Mouse (Mus musculus) midbrain, embryonic 10.5 days (tissue): ENCODE data around the gene Slc43a2. TPM values are rescaled to one million over a fixed set of nuclear protein-coding genes. Genes with fewer than 3 reads are reported as not detected.

ENCODE experiments used
- DNase-seq: peaks from one replicate; pipeline ENCODE4 v3.0.0-alpha.2; 2017; ENCODE audit warnings: low spot score
- H3K27ac ChIP-seq: fragments of 300-500 bp; sonication (generic); replicated peaks from 2 replicates; pipeline ENCODE4 v1.5.1; 2016; ENCODE audit warnings: mild to moderate bottlenecking
- H3K27me3 ChIP-seq: fragments of 300-500 bp; sonication (generic); 2 replicates; pipeline ENCODE4 v1.6.1; 2016; ENCODE audit warnings: low read depth, mild to moderate bottlenecking; ENCODE audit not compliant: poor library complexity, severe bottlenecking
- H3K36me3 ChIP-seq: fragments of 300-500 bp; sonication (generic); 2 replicates; pipeline ENCODE4 v1.6.1; 2016; ENCODE audit warnings: mild to moderate bottlenecking, moderate library complexity
- H3K4me1 ChIP-seq: fragments of 300-500 bp; sonication (generic); 2 replicates; pipeline ENCODE4 v1.6.1; 2016
- H3K4me3 ChIP-seq: fragments of 300-500 bp; sonication (generic); 2 replicates; pipeline ENCODE4 v1.5.1; 2016; ENCODE audit warnings: mild to moderate bottlenecking, moderate library complexity
- H3K9me3 ChIP-seq: fragments of 300-500 bp; sonication (generic); replicated peaks from 2 replicates; pipeline ENCODE4 v1.6.1; 2016; ENCODE audit warnings: mild to moderate bottlenecking
- WGBS: fragments of 180-500 bp; shearing (Covaris S2); methylation state at CpG from one replicate; pipeline ENCODE4 v1.1.7; 2016; 5-methylcytosine and 5-hydroxymethylcytosine counted together
- polyA plus RNA-seq: library from polyadenylated mRNA; unstranded; fragments of >200 nt; fragmentation: Nextera tagmentation; extraction: Ambion mirVana; gene quantifications from 2 replicates; pipeline ENCODE4 v1.2.1, GENCODE M21; 2016

The Slc43a2 gene
- polyA plus RNA-seq, 1 experiment from 2014 or later, result 6.5 TPM

GRCm38 (mm10) chr11:75571126-75571990 is 39.9 kb downstream of the Slc43a2 start:
- Histone ChIP-seq H3K36me3 (peaks cover 13% of the 10 kb centered on the region; the same call in 1 of the 2 replicates), H3K27ac (0 out of 2 replicates have a peak overlapping the region, but pooled peaks have one; percentile 23), H3K27me3 (peaks cover 18% of the 10 kb centered on the region; the same call in 1 of the 2 replicates), H3K9me3 (no peaks in the 10 kb centered on the region), H3K4me1 (peaks cover 24% of the 10 kb centered on the region), H3K4me3 (no peak overlapping the region)
- DNase-seq, result no peak
- 77% methylated on average over 14 of the region's 14 CpGs for whole genome bisulfite sequencing

- peaks cover 8% of the 10 kb centered on the region; the same call in 1 of the 2 replicates for H3K36me3 ChIP-seq
- H3K27me3 ChIP-seq, result peaks cover 18% of the 10 kb centered on the region; the same call in 1 of the 2 replicates
- DNase-seq, result no peak
- H3K9me3 ChIP-seq, result no peaks in the 10 kb centered on the region
- H3K4me3 ChIP-seq, result 0 out of 2 replicates have a peak overlapping the region, but pooled peaks have one; percentile 28
- WGBS, result 15% methylated on average over 10 of the region's 10 CpGs
- H3K4me1 ChIP-seq, result peaks cover 24% of the 10 kb centered on the region
- H3K27ac ChIP-seq, result peak overlapping the region; percentile 83
Observed at GRCm38 (mm10) chr11:75572301-75572791, 40.9 kb downstream of the Slc43a2 start.

DNA sequence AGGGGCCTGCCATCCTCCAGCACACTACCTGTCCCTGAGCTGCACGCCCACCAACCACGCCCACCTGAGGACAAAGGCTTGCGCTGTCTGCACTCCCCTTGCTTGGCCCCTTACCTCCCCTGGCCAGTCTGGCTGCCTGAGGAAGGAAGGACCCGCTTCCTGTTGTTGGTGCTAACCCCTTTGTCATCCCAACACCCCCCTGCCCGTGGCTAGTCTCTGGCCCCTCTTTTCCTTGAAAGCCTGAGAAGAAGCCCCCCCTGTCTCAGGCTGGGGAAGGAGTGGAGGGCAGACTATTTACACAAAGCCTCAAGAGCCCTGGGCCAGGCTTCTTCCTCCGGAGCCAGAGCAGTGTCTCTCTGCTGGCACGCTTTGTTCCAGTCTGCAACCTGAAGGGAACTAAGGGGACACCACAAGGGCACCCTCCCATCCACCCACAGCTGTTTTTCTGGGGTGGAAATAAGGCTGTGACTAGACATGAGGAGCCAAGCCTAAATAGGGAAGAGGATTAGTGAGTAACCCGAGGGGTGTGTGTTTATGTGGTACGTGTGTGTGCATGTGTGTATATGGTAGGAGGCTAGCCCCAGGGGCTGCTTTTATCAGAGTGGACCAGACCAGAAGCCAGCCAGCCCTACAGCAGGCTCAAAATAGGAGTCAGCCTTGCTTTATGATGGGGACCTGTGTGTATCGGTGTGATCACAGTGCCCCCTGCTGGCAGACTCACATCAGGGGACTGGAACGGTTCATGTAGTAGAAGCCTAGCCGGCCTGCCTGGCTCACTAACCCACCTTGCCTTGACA is 41.6 kb downstream of the Slc43a2 start:
- peaks cover 24% of the 10 kb centered on the region for H3K4me1 ChIP-seq
- peaks cover 8% of the 10 kb centered on the region; the same call in 1 of the 2 replicates for H3K36me3 ChIP-seq
- H3K9me3 ChIP-seq, result no peaks in the 10 kb centered on the region
- H3K27ac ChIP-seq, result peak overlapping the region; percentile 83
- 8% methylated on average over 12 of the region's 12 CpGs for WGBS
- DNase-seq, result peak; percentile 92
- H3K4me3 ChIP-seq, result peak overlapping the region; percentile 28
- H3K27me3 ChIP-seq, result peaks cover 18% of the 10 kb centered on the region; the same call in 1 of the 2 replicates

DNA sequence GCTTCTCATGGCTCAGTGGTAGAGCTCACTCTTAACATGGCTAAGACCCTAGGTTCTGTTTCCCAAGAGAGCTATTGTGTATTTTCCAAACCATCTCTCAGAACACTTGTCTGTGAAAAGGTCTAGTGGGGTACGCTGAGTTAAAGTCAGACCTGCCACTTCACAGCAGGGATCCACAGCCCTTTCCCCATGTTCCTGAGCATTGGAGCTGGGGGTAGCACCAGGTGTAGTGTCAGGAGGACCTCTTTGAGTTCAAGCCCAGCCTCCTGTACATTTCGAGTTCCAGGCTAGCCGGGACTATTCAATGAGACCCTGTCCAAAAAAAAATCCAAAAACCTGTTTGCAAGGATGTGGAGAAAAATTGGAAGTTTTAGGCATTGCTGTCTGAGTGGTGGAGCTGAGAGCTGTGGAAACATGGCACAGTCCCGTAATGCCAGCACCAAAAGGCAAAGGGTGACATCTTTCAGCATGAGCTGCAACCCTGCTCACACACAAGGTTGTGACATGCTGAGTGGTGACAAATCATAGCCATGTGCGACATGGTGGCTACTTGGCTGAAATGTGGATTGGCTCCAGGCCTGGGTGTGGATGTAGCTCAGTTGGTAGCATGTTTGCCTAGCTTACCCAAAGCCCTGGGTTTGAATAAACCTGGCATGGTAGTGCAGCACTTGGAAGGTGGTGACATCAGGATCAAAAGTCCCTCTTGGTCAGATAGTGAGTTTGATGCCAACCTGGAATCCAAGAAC is 43.1 kb downstream of the Slc43a2 start:
- 0 out of 2 replicates have a peak, but pooled peaks cover 2% of the 10 kb centered on the region for H3K36me3 ChIP-seq
- peaks cover 18% of the 10 kb centered on the region; the same call in 1 of the 2 replicates for H3K27me3 ChIP-seq
- WGBS, result 91% methylated on average over 5 of the region's 5 CpGs
- H3K4me1 ChIP-seq, result peaks cover 24% of the 10 kb centered on the region
- H3K4me3 ChIP-seq, result no peak overlapping the region
- DNase-seq, result no peak
- no peaks in the 10 kb centered on the region for H3K9me3 ChIP-seq
- no peak overlapping the region for H3K27ac ChIP-seq

GRCm38 (mm10) chr11:75575560-75576123 is 44.1 kb downstream of the Slc43a2 start:
- WGBS, result 81% methylated on average over 9 of the region's 9 CpGs
- Histone ChIP-seq H3K36me3 (no peaks in the 10 kb centered on the region), H3K4me1 (peaks cover 24% of the 10 kb centered on the region), H3K9me3 (no peaks in the 10 kb centered on the region), H3K27ac (no peak overlapping the region), H3K27me3 (peaks cover 18% of the 10 kb centered on the region; the same call in 1 of the 2 replicates), H3K4me3 (no peak overlapping the region)
- DNase-seq, result no peak

- Histone ChIP-seq H3K27me3 (0 out of 2 replicates have a peak, but pooled peaks cover 4% of the 10 kb centered on the region), H3K27ac (no peak overlapping the region), H3K36me3 (no peaks in the 10 kb centered on the region), H3K4me3 (no peak overlapping the region), H3K9me3 (no peaks in the 10 kb centered on the region), H3K4me1 (no peaks in the 10 kb centered on the region)
- WGBS, result 84% methylated on average over 5 of the region's 5 CpGs
- no peak for DNase-seq
Observed at GRCm38 (mm10) chr11:75578609-75579008, 47.1 kb downstream of the Slc43a2 start.

- DNase-seq, result no peak
- no peaks in the 10 kb centered on the region for H3K36me3 ChIP-seq
- H3K27ac ChIP-seq, result no peak overlapping the region
- H3K9me3 ChIP-seq, result no peaks in the 10 kb centered on the region
- no peaks in the 10 kb centered on the region for H3K27me3 ChIP-seq
- no peaks in the 10 kb centered on the region for H3K4me1 ChIP-seq
- no peak overlapping the region for H3K4me3 ChIP-seq
- 93% methylated on average over 7 of the region's 7 CpGs for WGBS
Observed at GRCm38 (mm10) chr11:75581495-75582149, 50.1 kb downstream of the Slc43a2 start.

DNA sequence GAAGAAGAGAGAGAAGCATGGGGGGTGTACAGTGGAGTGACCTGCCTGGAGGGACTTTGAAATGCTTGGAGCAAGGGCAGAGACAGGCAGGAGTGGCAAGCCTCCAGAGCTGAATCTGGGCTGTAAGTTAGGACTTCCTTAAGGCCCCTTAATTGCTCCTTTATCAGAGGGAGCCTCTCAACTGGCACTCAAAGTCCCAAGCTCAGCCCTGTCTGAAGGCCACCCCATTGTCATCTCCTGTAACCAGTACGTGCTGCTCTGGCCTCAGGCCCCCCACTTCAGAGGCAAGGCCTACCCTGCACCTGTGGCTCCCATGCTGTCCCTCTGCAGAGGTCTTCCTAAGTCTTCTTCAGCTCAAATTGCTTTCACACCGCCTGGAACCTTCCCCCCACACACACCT is 52.0 kb downstream of the Slc43a2 start:
- Histone ChIP-seq H3K9me3 (no peaks in the 10 kb centered on the region), H3K36me3 (no peaks in the 10 kb centered on the region), H3K27ac (no peak overlapping the region), H3K4me1 (peaks cover 14% of the 10 kb centered on the region), H3K27me3 (no peaks in the 10 kb centered on the region), H3K4me3 (no peak overlapping the region)
- WGBS, result 75% methylated on average over 2 of the region's 2 CpGs
- DNase-seq, result no peak

- 84% methylated on average over 4 of the region's 4 CpGs for WGBS
- H3K36me3 ChIP-seq, result no peaks in the 10 kb centered on the region
Observed at GRCm38 (mm10) chr11:75585061-75585460, 53.6 kb downstream of the Slc43a2 start.

DNA sequence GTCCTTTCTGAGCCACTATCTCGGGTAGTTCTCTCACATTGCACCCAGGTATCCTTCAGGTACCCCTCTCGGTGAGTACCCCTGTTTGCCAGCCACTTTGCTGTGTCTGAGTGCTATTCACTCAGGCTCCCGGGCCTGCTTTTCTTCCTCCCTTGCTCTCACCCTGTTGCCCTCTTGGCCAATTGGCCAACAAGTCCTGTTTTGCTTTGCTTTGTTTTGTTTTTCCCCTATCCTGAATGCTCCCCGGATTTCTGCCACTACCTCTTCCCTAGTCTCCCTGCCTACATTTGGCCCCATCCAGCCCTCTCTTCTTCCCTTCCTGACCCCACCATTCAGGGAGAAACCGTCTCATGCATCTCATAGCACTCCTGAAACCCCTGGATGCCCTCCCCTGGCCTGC is 54.5 kb downstream of the Slc43a2 start:
- H3K4me1 ChIP-seq, result peaks cover 32% of the 10 kb centered on the region
- 81% methylated on average over 5 of the region's 5 CpGs for WGBS
- H3K4me3 ChIP-seq, result no peak overlapping the region
- H3K27me3 ChIP-seq, result no peaks in the 10 kb centered on the region
- H3K36me3 ChIP-seq, result 0 out of 2 replicates have a peak, but pooled peaks cover 3% of the 10 kb centered on the region
- DNase-seq, result no peak
- no peak overlapping the region for H3K27ac ChIP-seq
- no peaks in the 10 kb centered on the region for H3K9me3 ChIP-seq

More at GRCm38 (mm10) chr11:75585061-75585460, 53.6 kb downstream of the Slc43a2 start:
- no peak for DNase-seq
- H3K9me3 ChIP-seq, result no peaks in the 10 kb centered on the region
- H3K4me1 ChIP-seq, result peaks cover 28% of the 10 kb centered on the region
- no peaks in the 10 kb centered on the region for H3K27me3 ChIP-seq
- no peak overlapping the region for H3K4me3 ChIP-seq
- H3K27ac ChIP-seq, result no peak overlapping the region

DNA sequence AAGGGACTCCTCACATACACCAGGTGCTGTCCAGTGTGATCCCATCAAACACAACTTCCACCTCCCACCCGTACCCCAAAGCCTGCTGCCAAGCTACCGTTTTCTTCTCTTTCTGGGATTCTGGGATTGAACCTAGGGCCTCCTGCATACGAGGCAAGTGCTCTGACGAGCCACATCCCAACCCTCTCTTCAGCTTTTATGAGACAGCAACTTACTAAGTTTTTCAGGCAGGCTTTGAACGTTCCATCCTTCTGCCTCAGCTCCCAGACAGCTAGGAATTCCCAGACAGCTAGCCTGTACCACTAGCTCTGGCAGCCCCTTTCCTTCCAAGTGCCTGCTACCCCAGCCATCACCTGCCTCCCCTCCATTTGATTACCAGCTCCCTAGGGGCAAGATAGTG is 55.5 kb downstream of the Slc43a2 start:
- Histone ChIP-seq H3K4me1 (peaks cover 32% of the 10 kb centered on the region), H3K36me3 (peaks cover 13% of the 10 kb centered on the region), H3K4me3 (peak overlapping the region; percentile 69; the same call in 1 of the 2 replicates), H3K27me3 (no peaks in the 10 kb centered on the region), H3K9me3 (no peaks in the 10 kb centered on the region), H3K27ac (peak overlapping the region; percentile 92)
- 87% methylated on average over 5 of the region's 5 CpGs for WGBS
- no peak for DNase-seq
